Mouse (Mus musculus) embryonic facial prominence, embryonic 10.5 days (tissue): ENCODE measurements around the gene Dtx1. TPM values are rescaled to one million over a fixed set of nuclear protein-coding genes. Genes with fewer than 3 reads are reported as not detected.
A peak's percentile ranks its signal among the peaks of the same experiment; 100 is the strongest.

ENCODE experiments used
- DNase-seq: peaks from one replicate; pipeline ENCODE4 v3.0.0-alpha.2; 2017; ENCODE audit warnings: low spot score
- H3K27ac ChIP-seq: fragments of 300-500 bp; sonication (generic); replicated peaks from 2 replicates; pipeline ENCODE4 v1.5.1; 2016; ENCODE audit warnings: mild to moderate bottlenecking
- H3K27me3 ChIP-seq: fragments of 300-500 bp; sonication (generic); replicated peaks from 2 replicates; pipeline ENCODE4 v1.6.1; 2016; ENCODE audit warnings: low read depth, mild to moderate bottlenecking; ENCODE audit not compliant: poor library complexity, severe bottlenecking
- H3K36me3 ChIP-seq: fragments of 300-500 bp; sonication (generic); replicated peaks from 2 replicates; pipeline ENCODE4 v1.6.1; 2016; ENCODE audit warnings: mild to moderate bottlenecking, moderate library complexity
- H3K4me1 ChIP-seq: fragments of 300-500 bp; sonication (generic); 2 replicates; pipeline ENCODE4 v1.6.1; 2016
- H3K4me3 ChIP-seq: fragments of 300-500 bp; sonication (generic); 2 replicates; pipeline ENCODE4 v1.5.1; 2016; ENCODE audit warnings: mild to moderate bottlenecking, moderate library complexity
- H3K9me3 ChIP-seq: fragments of 300-500 bp; sonication (generic); 2 replicates; pipeline ENCODE4 v1.6.1; 2016; ENCODE audit warnings: mild to moderate bottlenecking
- WGBS: fragments of 180-500 bp; shearing (Covaris S2); methylation state at CpG from one replicate; pipeline ENCODE4 v1.1.7; 2016; 5-methylcytosine and 5-hydroxymethylcytosine counted together
- polyA plus RNA-seq: library from polyadenylated mRNA; unstranded; fragments of >200 nt; fragmentation: Nextera tagmentation; extraction: Ambion mirVana; gene quantifications from 2 replicates; pipeline ENCODE4 v1.2.1, GENCODE M21; 2016

Gene Dtx1
- polyA plus RNA-seq, 1 experiment from 2014 or later = 2.2 TPM

DNA sequence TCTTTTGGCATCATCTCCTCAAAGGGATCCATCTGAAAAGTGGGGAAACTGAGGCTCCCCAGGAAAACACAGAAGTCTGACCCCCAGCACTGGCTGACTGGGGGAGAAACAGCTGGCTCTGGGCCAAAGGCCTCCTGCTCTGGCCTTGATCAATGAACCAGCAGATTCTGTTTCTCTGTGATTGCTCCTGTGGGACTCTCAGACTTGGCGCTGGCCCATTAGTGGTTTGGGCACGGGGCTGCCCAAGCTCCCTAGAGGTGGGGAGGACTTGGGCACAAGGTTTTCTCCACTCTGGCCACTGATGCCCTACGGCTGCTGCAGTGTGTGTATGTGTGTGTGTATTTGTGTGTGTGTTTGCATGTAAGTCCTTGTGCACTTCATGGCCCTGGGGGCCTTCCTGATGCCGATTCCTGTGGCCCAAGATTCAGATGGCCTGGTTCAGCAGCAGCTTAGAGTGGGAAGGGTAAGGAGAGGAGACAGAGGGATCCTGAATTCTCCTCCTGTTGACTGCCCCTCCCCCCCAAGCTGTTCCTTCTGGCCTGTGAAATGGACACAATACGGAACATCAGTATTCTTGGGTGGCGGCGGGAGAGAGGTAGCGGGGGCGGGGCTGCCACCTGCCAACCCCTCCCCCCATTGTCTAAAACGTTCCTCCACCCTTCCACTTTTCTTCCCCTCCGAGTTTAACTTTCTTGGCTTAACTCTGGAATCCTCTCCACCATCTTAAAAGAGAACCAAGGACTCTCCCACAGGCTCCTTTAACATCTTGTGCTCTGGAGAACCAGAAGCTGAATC is 10.5 kb downstream of the Dtx1 start:
- WGBS = 67% methylated on average over 11 of the region's 11 CpGs
- H3K27me3 ChIP-seq = peaks cover 97% of the 10 kb centered on the region

DNA sequence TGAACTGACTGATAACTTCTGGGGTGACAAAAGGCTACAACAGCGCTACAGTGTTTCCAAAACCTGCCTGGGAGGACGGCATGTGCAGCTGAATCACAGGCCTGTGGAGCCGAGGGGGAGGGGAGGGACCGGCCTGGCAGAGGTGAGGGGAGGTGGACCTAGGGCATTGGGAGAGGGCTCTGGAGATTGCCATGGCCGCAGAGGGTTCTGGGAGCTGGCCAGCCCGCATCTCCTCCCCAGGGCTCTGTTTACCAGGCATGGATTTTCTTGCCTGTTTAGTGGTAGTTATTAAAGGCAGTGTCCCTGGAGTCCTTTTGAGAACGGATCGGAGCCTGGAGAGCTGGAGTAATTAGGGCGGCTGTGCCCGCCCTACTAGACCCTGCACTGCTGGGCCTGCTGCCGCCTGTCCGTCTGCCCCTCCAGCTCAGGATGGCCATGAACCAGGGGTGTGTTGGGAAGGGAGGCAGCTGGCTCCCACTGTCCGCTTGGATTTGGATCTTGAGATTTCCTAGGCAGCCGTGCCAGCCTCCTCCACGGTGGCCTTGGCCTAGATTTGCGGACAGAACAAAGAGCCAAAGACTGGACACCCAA is 12.8 kb downstream of the Dtx1 start:
- H3K27ac ChIP-seq = 0 out of 2 replicates have a peak overlapping the region, but pooled peaks have one; percentile 20
- 47% methylated on average over 16 of the region's 16 CpGs for WGBS
- H3K27me3 ChIP-seq = peaks cover 97% of the 10 kb centered on the region

More for the DNA sequence above, 10.5 kb downstream of the Dtx1 start:
- no peak overlapping the region for H3K27ac ChIP-seq
- no peak overlapping the region for H3K4me3 ChIP-seq
- H3K9me3 ChIP-seq = no peaks in the 10 kb centered on the region
- H3K4me1 ChIP-seq = peaks cover 30% of the 10 kb centered on the region
- no peak for DNase-seq
- no peaks in the 10 kb centered on the region for H3K36me3 ChIP-seq

DNA sequence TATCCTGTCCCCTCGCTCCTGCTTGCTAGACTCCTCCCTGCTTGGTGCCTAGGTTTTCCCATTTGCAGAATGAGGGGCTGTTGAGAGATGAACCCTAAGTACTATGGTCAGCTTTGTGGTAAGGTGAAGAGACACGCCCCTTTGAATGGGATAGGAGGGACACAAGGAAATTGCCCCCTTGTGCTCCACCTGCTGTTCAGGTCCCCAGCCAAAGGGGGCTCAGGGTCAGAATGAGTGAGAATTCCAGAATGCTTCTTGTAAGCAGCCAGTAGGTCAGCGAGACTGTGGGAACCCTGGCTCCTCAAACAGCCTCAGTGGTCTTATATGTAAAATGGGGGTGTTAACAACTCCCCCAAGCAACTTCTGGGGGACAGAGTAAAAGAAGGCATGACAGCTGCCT is 13.5 kb downstream of the Dtx1 start:
- no peaks in the 10 kb centered on the region for H3K36me3 ChIP-seq
- no peak overlapping the region for H3K27ac ChIP-seq
- H3K27me3 ChIP-seq = peaks cover 97% of the 10 kb centered on the region
- H3K4me3 ChIP-seq = no peak overlapping the region
- DNase-seq = no peak
- 59% methylated on average over 3 of the region's 3 CpGs for WGBS
- H3K4me1 ChIP-seq = peaks cover 23% of the 10 kb centered on the region
- no peaks in the 10 kb centered on the region for H3K9me3 ChIP-seq

More for the DNA sequence above, 12.8 kb downstream of the Dtx1 start:
- H3K4me1 ChIP-seq = peaks cover 23% of the 10 kb centered on the region
- H3K4me3 ChIP-seq = no peak overlapping the region
- H3K9me3 ChIP-seq = no peaks in the 10 kb centered on the region
- no peak for DNase-seq
- no peaks in the 10 kb centered on the region for H3K36me3 ChIP-seq

DNA sequence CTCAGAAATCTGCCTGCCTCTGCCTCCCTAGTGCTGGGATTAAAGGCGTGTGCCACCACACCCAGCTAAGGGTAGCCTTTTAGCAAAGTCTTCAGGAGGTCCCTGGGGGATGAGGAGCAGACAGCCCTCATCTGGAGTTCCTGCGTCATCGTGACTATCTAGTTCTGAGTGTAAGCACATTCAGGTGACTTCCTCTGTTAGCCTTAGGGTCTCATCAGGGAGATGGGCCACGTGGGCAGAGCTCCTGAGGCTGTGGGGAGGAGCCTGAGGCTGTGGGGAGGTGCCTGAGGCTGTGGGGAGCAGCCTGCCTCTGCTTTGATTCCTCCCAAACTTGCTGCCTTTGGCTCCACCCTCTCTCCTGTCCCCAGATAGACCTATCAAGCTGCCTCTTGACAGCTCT is 14.9 kb downstream of the Dtx1 start:
- no peak overlapping the region for H3K4me3 ChIP-seq
- H3K27ac ChIP-seq = no peak overlapping the region
- no peaks in the 10 kb centered on the region for H3K9me3 ChIP-seq
- WGBS = 56% methylated on average over 4 of the region's 4 CpGs
- no peaks in the 10 kb centered on the region for H3K36me3 ChIP-seq
- H3K4me1 ChIP-seq = peaks cover 23% of the 10 kb centered on the region
- peaks cover 100% of the 10 kb centered on the region for H3K27me3 ChIP-seq
- no peak for DNase-seq

DNA sequence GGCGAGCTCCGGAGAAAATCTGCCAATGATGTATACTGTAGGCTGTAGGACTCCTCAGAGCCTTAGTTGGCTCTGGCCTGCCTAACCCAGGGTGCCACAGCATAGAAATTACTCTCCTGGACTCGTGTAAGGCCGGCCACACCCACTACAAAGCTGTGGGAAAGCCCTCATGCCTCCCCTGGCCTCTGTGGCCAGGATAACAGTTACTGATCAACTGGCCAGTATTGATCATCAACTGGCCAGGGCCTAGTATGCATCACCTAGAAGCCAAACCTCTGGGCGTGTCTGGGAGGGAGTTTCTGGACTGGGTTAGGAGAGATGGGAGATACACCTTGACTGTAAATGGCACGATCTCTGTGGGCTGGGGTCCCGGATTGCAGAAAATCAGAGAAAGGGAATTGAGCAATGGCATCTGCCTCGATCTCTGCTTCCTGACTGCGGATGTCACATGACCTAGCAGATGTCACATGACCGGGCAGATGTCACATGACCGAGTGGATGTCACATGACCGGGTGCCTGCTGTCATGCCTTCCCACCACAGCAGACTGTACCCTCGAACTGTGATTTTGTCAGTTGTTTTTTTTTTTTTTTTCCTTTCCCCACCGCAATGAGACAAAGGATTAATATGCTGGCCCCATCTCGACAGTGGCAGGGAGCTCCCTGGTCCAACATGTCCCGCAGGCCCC is 15.5 kb downstream of the Dtx1 start:
- Histone ChIP-seq H3K4me3 (no peak overlapping the region), H3K9me3 (no peaks in the 10 kb centered on the region), H3K4me1 (peaks cover 23% of the 10 kb centered on the region), H3K36me3 (no peaks in the 10 kb centered on the region), H3K27ac (no peak overlapping the region), H3K27me3 (peaks cover 100% of the 10 kb centered on the region)
- DNase-seq = no peak
- WGBS = 75% methylated on average over 16 of the region's 16 CpGs

DNA sequence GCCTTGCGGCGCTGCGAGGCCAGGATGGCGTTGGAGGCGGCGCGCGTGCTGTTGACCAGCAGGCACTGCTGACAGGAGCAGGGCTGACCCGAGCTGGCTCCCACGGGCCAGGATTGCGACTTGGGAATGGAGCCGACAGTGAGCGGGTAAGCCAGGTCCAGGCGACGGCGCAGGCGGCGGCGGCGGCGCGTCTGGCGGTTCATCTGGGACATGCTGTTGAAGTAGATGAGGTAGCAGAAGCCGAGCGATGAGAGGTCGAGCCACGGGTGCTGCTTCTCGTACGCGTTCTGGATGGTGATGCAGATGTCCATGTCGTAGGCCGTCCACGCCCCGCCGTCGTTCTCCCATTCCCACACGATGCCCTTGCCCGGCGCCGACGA is 17.0 kb downstream of the Dtx1 start:
- Histone ChIP-seq H3K4me3 (peak overlapping the region; percentile 51), H3K36me3 (no peaks in the 10 kb centered on the region), H3K27me3 (peaks cover 100% of the 10 kb centered on the region), H3K27ac (no peak overlapping the region), H3K9me3 (no peaks in the 10 kb centered on the region), H3K4me1 (peaks cover 29% of the 10 kb centered on the region)
- 3% methylated on average over 41 of the region's 41 CpGs for whole genome bisulfite sequencing
- peak; percentile 40 for DNase-seq

DNA sequence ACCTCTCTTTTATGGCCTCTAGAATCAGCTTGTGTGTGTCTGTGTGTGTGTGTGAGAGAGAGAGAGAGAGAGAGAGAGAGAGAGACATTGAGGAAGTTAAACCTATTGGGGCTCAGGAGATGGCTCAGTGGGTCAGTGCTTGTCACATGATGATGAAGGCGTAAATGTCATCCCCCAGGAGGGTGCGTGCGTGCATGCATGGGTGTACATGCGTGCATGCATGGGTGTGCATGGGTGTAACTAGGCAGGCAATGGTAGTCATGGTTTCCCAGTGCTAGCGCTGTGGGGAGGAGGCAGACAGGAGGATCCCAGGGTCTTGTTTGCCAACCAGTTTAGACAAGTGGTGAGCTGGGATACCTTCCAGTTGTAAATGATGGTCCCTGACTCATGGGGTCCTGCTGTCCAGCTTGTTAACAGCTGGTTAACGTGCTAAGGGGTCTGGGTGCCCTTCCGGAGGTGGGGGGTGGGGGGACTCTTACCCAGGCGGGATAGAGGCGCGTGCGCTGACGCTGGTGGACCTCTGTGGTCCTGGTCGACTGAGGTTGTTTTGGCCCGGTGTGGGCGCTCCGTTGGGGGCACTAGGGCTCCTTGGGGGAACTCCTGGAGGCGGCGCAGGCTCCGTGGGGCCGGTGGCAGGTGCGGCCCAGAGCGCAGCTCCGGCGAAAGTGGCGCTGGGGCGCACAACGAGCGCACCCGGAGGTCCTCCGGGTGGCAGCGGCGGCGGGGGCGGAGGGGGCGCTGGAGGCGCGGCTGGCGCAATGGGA is 17.6 kb downstream of the Dtx1 start:
- no peak for DNase-seq
- H3K4me1 ChIP-seq = peaks cover 26% of the 10 kb centered on the region
- peak overlapping the region; percentile 51 for H3K4me3 ChIP-seq
- peaks cover 94% of the 10 kb centered on the region for H3K27me3 ChIP-seq
- 11% methylated on average over 38 of the region's 38 CpGs for WGBS
- H3K27ac ChIP-seq = no peak overlapping the region
- no peaks in the 10 kb centered on the region for H3K9me3 ChIP-seq
- H3K36me3 ChIP-seq = no peaks in the 10 kb centered on the region

DNA sequence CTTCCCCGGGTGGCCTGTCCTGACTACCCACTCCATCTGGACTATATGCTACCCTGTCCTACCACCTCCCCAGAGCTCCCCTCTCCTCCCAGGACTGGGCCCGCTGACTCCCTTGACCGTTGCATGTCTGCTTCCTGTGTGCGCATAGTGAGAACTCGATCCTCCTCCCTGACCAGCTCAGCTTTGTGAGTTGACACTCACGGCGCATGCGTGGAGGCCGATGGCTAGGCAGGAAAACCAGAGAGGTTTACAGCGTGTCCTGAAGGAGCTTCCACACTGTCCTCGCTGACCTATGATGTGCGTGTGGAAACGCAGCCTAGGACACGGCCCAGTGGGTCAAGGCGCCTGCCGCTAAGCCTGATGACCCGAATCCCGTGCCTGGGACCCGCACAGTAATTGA is 19.7 kb downstream of the Dtx1 start:
- no peak overlapping the region for H3K27ac ChIP-seq
- no peak for DNase-seq
- no peak overlapping the region for H3K4me3 ChIP-seq
- no peaks in the 10 kb centered on the region for H3K36me3 ChIP-seq
- 77% methylated on average over 19 of the region's 19 CpGs for WGBS
- peaks cover 26% of the 10 kb centered on the region for H3K4me1 ChIP-seq
- no peaks in the 10 kb centered on the region for H3K9me3 ChIP-seq
- H3K27me3 ChIP-seq = peaks cover 78% of the 10 kb centered on the region

DNA sequence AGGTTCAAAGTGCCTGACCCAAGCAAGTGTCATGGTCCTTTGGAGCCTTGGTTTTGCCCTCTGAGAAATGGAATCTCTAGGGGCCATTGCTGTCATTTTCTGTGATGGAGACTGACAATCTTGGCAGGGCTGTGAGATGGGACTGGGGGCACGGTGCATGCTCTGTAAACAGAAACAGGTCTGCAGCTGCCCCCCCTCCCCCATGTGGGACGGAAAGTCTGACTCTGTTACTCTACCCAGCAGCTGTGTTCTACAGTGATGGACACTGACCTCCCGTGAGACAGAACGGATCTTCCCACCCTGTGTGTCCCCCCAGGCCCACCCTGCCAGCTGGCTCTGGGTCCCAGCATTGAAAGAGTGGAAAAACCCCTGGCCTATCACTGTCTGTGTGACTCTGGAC is 21.3 kb downstream of the Dtx1 start:
- Histone ChIP-seq H3K9me3 (no peaks in the 10 kb centered on the region), H3K4me1 (peaks cover 26% of the 10 kb centered on the region), H3K27me3 (peaks cover 75% of the 10 kb centered on the region), H3K36me3 (no peaks in the 10 kb centered on the region), H3K27ac (no peak overlapping the region), H3K4me3 (no peak overlapping the region)
- no peak for DNase-seq
- 55% methylated on average over 4 of the region's 4 CpGs for WGBS

DNA sequence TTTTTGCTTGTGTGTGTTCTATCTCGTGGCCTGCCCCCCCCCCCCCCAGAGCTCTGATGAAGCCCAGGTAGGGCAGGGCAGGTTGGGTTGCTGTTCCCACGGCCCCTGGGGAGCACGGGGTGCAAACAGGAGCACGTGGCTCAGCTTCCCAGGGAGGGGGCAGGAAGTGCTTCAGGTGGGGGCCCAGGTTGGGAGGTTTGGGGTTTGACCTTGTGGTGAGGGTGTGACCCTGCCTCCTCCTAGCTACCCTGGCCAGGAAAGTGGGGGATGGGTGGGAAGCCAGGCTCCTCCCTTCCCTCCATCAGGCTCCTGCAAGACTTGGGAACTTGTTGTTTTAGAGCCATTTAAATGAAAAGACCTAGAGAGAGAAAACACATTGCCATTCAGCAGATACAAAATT is 23.3 kb downstream of the Dtx1 start:
- peaks cover 75% of the 10 kb centered on the region for H3K27me3 ChIP-seq
- no peaks in the 10 kb centered on the region for H3K36me3 ChIP-seq
- H3K4me3 ChIP-seq = no peak overlapping the region
- 52% methylated on average over 4 of the region's 4 CpGs for WGBS
- no peak overlapping the region for H3K27ac ChIP-seq
- peaks cover 19% of the 10 kb centered on the region for H3K4me1 ChIP-seq
- DNase-seq = no peak
- H3K9me3 ChIP-seq = no peaks in the 10 kb centered on the region

DNA sequence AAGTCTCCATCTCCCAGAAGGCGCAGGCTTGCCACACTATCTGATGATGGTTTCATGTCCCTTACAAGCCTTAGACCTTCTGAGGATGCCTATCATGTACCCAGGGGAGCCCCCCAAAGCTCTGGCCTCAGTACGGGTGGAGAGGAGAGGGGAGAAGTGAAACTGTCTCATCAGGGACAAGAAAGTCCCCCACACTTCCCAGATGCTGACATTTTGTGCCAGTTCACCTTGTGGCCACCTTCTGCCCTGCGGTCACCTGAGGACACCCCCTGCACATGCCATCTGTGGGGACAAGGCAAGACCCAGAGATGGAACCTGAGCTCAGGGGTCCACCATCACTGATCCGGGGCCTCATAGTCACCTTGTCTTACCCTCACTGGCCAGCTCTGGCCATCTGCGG is 23.8 kb downstream of the Dtx1 start:
- no peak for DNase-seq
- Histone ChIP-seq H3K9me3 (no peaks in the 10 kb centered on the region), H3K4me1 (peaks cover 24% of the 10 kb centered on the region), H3K36me3 (no peaks in the 10 kb centered on the region), H3K27ac (no peak overlapping the region), H3K27me3 (peaks cover 75% of the 10 kb centered on the region), H3K4me3 (no peak overlapping the region)
- 93% methylated on average over 5 of the region's 5 CpGs for WGBS

DNA sequence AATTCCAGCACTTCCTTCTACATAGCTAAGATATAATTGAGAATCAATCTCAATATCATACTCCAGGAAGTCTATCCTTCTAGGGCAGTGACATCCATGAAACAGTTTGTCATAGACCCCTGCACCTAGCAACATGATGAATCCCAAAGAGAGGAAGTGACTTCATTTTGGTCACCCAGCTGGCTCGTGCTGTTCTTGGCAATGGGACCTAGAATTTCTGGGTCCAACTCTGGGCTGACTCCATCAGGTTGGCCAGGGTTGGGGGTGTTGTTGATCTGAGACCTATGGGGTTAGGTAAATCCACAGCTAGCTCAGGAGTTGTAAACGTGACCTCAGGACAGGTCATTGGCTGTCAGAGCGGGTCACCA is 24.3 kb downstream of the Dtx1 start:
- no peak for DNase-seq
- no peak overlapping the region for H3K4me3 ChIP-seq
- H3K4me1 ChIP-seq = peaks cover 29% of the 10 kb centered on the region
- no peaks in the 10 kb centered on the region for H3K36me3 ChIP-seq
- WGBS = 85% methylated on average over 3 of the region's 3 CpGs
- peaks cover 75% of the 10 kb centered on the region for H3K27me3 ChIP-seq
- H3K9me3 ChIP-seq = no peaks in the 10 kb centered on the region
- no peak overlapping the region for H3K27ac ChIP-seq
